Mouse (Mus musculus) kidney, embryonic 15.5 days (tissue): ENCODE measurements around the gene Klf4. TPM values are rescaled to one million over a fixed set of nuclear protein-coding genes. Genes with fewer than 3 reads are reported as not detected.
A peak's percentile ranks its signal among the peaks of the same experiment; 100 is the strongest.

Source experiments
- ATAC-seq: fragments of 200-750 bp; cut with Nextera tagmentation; replicated peaks from 2 replicates; pipeline ENCODE4 v1.8.0; 2017; ENCODE audit warnings: moderate TSS enrichment; ENCODE audit not compliant: low FRiP score
- H3K27ac ChIP-seq: fragments of 300-500 bp; sonication (generic); 2 replicates; pipeline ENCODE4 v1.5.1; 2015; ENCODE audit warnings: mild to moderate bottlenecking, inconsistent platforms
- H3K27me3 ChIP-seq: fragments of 300-500 bp; sonication (generic); 2 replicates; pipeline ENCODE4 v1.6.1; 2015; ENCODE audit warnings: inconsistent platforms
- H3K36me3 ChIP-seq: fragments of 300-500 bp; sonication (generic); 2 replicates; pipeline ENCODE4 v1.6.1; 2015; ENCODE audit warnings: inconsistent platforms
- H3K4me1 ChIP-seq: fragments of 300-500 bp; sonication (generic); 2 replicates; pipeline ENCODE4 v1.6.1; 2015; ENCODE audit warnings: inconsistent platforms
- H3K4me2 ChIP-seq: fragments of 300-500 bp; sonication (generic); 2 replicates; pipeline ENCODE4 v1.6.1; 2015; ENCODE audit warnings: moderate library complexity, mild to moderate bottlenecking, inconsistent platforms
- H3K4me3 ChIP-seq: fragments of 300-500 bp; sonication (generic); replicated peaks from 2 replicates; pipeline ENCODE4 v1.5.1; 2015; ENCODE audit warnings: mild to moderate bottlenecking, inconsistent platforms
- H3K9ac ChIP-seq: fragments of 300-500 bp; sonication (generic); 2 replicates; pipeline ENCODE4 v1.6.1; 2015; ENCODE audit warnings: mild to moderate bottlenecking, inconsistent platforms
- H3K9me3 ChIP-seq: fragments of 300-500 bp; sonication (generic); replicated peaks from 2 replicates; pipeline ENCODE4 v1.6.1; 2016; ENCODE audit warnings: inconsistent platforms
- WGBS: fragments of 180-500 bp; shearing (Covaris S2); methylation state at CpG from one replicate; pipeline ENCODE4 v1.1.7; 2015; ENCODE audit warnings: mixed read lengths; 5-methylcytosine and 5-hydroxymethylcytosine counted together
- polyA plus RNA-seq: library from polyadenylated mRNA; unstranded; fragments of >200 nt; fragmentation: Nextera tagmentation; extraction: Ambion mirVana; gene quantifications from 2 replicates; pipeline ENCODE4 v1.2.1, GENCODE M21; 2015

Gene Klf4
- polyA plus RNA-seq, 1 experiment from 2014 or later = 5.4 TPM

GRCm38 (mm10) chr4:55516048-55516447 is 16.2 kb downstream of the Klf4 start:
- no peaks in the 10 kb centered on the region for H3K36me3 ChIP-seq
- no peak overlapping the region for H3K4me3 ChIP-seq
- H3K9ac ChIP-seq = no peak overlapping the region
- H3K4me1 ChIP-seq = peaks cover 3% of the 10 kb centered on the region; the same call in 1 of the 2 replicates
- ATAC-seq = no peak
- H3K27me3 ChIP-seq = peaks cover 17% of the 10 kb centered on the region
- H3K4me2 ChIP-seq = no peak overlapping the region
- H3K9me3 ChIP-seq = no peaks in the 10 kb centered on the region
- WGBS = 88% methylated on average over 8 of the region's 8 CpGs
- H3K27ac ChIP-seq = no peak overlapping the region

GRCm38 (mm10) chr4:55514733-55515176 is 17.5 kb downstream of the Klf4 start:
- Histone ChIP-seq H3K27me3 (peaks cover 17% of the 10 kb centered on the region), H3K9ac (peak overlapping the region; percentile 72), H3K9me3 (no peaks in the 10 kb centered on the region), H3K27ac (no peak overlapping the region), H3K4me3 (peak overlapping the region; percentile 65), H3K4me2 (peak overlapping the region; percentile 78), H3K4me1 (peaks cover 3% of the 10 kb centered on the region; the same call in 1 of the 2 replicates), H3K36me3 (no peaks in the 10 kb centered on the region)
- under 1% methylated on average over 39 of the region's 39 CpGs for WGBS
- peak; percentile 98 for ATAC-seq

DNA sequence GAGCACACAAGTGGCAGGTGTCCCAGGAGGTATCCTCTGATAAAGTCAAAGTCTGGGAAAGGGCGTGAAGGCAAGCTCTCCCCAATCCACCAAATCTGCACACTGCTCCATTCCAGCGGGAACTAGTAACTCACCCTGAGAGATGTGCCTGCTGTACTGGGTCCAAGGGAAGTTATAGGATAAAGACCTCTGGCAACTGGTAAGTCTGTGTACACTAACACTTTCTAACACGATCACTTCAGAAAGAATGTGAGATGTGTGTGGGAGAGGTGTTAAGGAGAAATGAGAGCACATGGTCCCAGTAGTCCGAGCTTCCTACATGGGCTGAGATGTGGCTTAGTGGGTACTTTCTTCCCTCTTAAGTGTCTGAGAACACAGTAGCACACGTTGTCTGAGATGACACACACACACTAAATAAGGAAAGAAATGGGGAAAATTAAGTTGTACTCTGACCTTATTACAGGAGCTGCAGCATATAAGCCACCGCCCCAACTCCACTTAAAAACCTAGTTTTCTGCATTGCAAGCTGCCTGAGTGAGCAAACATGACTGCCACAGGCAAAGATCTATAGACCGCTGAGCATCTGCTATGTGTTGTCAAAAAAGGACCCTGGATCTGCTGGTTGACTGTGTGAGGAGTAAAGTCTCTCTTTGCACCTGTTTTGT is 18.5 kb downstream of the Klf4 start:
- Histone ChIP-seq H3K4me2 (no peak overlapping the region), H3K36me3 (no peaks in the 10 kb centered on the region), H3K27me3 (peaks cover 17% of the 10 kb centered on the region), H3K4me1 (peaks cover 3% of the 10 kb centered on the region; the same call in 1 of the 2 replicates), H3K27ac (no peak overlapping the region), H3K9me3 (no peaks in the 10 kb centered on the region), H3K9ac (no peak overlapping the region), H3K4me3 (no peak overlapping the region)
- whole genome bisulfite sequencing = 81% methylated on average over 7 of the region's 7 CpGs
- no peak for ATAC-seq

DNA sequence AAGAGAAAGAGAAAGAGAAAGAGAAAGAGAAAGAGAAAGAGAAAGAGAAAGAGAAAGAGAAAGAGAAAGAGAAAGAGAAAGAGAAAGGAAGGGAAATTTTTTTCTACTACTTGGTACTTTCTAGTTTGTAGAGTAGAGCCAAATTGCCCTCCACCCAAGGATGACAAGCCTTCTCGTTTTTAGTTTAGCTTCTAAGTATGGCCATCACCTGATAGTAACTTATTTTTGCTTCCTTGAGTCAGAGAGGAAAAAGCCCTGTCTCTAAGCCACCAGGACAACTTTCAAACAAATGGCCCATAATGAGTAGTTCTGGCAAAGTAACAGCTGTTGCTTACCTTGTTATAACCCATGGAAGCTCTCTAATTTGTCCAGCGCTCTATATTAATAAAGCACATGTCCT is 20.9 kb downstream of the Klf4 start:
- Histone ChIP-seq H3K9me3 (no peaks in the 10 kb centered on the region), H3K4me1 (peaks cover 3% of the 10 kb centered on the region; the same call in 1 of the 2 replicates), H3K4me2 (no peak overlapping the region), H3K9ac (no peak overlapping the region), H3K27me3 (peaks cover 14% of the 10 kb centered on the region), H3K36me3 (no peaks in the 10 kb centered on the region), H3K27ac (no peak overlapping the region), H3K4me3 (no peak overlapping the region)
- 76% methylated on average over 2 of the region's 2 CpGs for WGBS
- no peak for ATAC-seq

DNA sequence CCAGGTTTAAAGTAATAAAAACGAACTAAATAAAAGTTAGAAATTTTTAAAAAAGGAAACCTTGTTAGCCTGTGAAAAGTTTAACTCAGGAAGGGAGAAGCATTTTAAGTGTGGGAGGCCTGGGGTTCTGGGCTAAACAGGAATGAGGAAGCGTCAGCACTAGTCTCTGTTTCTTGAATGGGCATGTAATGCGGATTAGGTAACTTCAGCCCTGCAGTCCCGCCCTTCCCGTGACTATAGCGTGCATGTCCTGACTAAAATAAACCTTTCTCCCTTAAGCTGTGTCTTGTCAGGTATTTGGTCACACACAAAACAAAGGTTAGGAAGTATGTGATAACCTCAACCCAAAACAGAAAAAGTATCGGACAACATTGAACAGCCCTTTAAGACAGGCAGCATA is 23.6 kb downstream of the Klf4 start:
- no peak overlapping the region for H3K27ac ChIP-seq
- H3K9me3 ChIP-seq = no peaks in the 10 kb centered on the region
- no peak overlapping the region for H3K4me3 ChIP-seq
- 86% methylated on average over 7 of the region's 7 CpGs for WGBS
- H3K4me2 ChIP-seq = no peak overlapping the region
- ATAC-seq = no peak
- no peaks in the 10 kb centered on the region for H3K36me3 ChIP-seq
- H3K4me1 ChIP-seq = no peaks in the 10 kb centered on the region
- peaks cover 9% of the 10 kb centered on the region for H3K27me3 ChIP-seq
- H3K9ac ChIP-seq = no peak overlapping the region

GRCm38 (mm10) chr4:55498621-55499020 is 33.6 kb downstream of the Klf4 start:
- 65% methylated on average over 1 of the region's 1 CpGs for WGBS
- no peak for ATAC-seq
- Histone ChIP-seq H3K9me3 (no peaks in the 10 kb centered on the region), H3K4me3 (no peak overlapping the region), H3K4me2 (no peak overlapping the region), H3K36me3 (no peaks in the 10 kb centered on the region), H3K4me1 (no peaks in the 10 kb centered on the region), H3K27ac (no peak overlapping the region), H3K9ac (no peak overlapping the region), H3K27me3 (no peaks in the 10 kb centered on the region)

DNA sequence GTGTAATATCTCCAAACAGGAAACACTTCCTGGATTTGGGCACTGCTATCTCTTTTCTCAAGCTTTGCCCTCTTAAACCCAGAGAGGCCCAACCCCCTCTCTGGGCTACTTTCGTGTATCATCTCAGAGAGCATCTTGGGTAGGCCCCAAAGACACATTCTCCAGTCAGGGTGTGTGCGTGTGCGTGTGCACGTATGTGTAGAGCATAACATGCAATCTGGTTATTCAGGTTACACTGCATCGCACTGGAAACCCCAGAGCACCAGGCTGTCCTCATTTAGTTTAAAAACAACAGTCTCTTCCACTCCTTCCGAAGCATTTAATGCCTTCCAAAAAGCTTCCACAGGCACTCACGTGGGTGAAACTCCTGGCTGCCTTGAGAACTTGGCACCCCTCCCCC is 35.9 kb downstream of the Klf4 start:
- H3K27me3 ChIP-seq = no peaks in the 10 kb centered on the region
- no peak for ATAC-seq
- no peaks in the 10 kb centered on the region for H3K36me3 ChIP-seq
- H3K4me1 ChIP-seq = no peaks in the 10 kb centered on the region
- WGBS = 80% methylated on average over 7 of the region's 7 CpGs
- H3K9me3 ChIP-seq = no peaks in the 10 kb centered on the region
- H3K9ac ChIP-seq = no peak overlapping the region
- no peak overlapping the region for H3K4me2 ChIP-seq
- H3K27ac ChIP-seq = no peak overlapping the region
- H3K4me3 ChIP-seq = no peak overlapping the region

DNA sequence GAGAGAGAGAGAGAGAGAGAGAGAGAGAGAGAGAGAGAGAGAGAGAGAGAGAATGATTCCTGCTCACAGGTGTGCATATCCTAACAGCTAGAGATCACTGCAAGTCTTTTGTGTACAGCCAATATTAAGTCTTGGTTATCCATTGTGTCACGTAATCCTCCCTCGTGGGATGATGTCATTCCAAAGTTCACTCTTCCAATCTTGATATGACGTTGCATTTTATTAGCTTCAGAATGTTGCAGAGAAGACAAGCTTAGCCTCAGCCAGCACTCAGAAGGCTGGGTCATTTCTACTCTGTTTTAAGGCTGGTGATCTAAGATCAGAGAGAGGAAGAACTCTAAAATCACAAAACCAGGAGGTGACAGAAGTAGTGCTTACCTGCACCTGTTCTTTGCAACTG is 39.0 kb downstream of the Klf4 start:
- no peaks in the 10 kb centered on the region for H3K27me3 ChIP-seq
- no peak overlapping the region for H3K4me2 ChIP-seq
- WGBS = 78% methylated on average over 3 of the region's 3 CpGs
- H3K4me1 ChIP-seq = no peaks in the 10 kb centered on the region
- no peaks in the 10 kb centered on the region for H3K36me3 ChIP-seq
- H3K9ac ChIP-seq = no peak overlapping the region
- no peak for ATAC-seq
- H3K27ac ChIP-seq = no peak overlapping the region
- no peak overlapping the region for H3K4me3 ChIP-seq
- H3K9me3 ChIP-seq = no peaks in the 10 kb centered on the region

DNA sequence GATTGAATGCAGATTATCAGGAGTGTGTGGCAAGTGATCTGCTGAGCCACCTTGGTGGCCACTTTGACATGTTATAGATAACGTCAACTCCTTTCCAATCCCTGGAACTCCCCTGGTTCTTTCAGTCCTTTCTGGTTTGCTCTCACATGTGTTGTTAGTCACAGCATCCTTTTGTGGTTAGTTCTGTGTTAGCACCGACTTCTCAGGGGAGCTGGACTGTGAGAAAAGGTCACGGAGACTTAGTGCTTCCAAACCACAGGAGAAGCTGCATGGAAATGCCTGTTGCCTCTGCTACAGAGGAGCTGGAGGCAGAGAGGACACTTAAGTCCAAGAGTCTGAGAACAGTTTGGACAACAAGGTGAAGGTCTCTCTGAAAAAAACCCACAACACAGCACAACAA is 42.9 kb downstream of the Klf4 start:
- no peak overlapping the region for H3K4me2 ChIP-seq
- H3K27me3 ChIP-seq = no peaks in the 10 kb centered on the region
- ATAC-seq = no peak
- WGBS = 79% methylated on average over 3 of the region's 3 CpGs
- no peaks in the 10 kb centered on the region for H3K36me3 ChIP-seq
- H3K4me3 ChIP-seq = no peak overlapping the region
- H3K27ac ChIP-seq = no peak overlapping the region
- H3K9me3 ChIP-seq = no peaks in the 10 kb centered on the region
- no peak overlapping the region for H3K9ac ChIP-seq
- H3K4me1 ChIP-seq = no peaks in the 10 kb centered on the region

DNA sequence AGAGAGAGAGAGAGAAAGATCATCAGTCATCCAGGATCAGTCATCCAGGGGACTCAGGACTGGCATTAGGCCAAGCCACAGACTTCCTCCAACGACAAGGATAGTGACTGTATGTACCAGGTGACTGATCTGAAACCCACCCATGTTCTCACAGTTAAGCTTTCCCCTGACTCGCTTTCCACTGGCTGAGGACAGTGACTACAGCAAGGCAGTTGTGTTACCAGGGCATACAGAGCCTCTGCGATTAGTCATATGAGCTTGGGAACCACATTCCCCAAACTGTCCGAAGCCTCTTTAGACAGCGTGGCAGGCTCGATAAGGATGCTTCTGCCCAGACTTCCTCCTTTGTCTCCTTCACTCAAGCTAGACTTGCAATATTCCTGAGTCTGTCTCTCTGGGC is 43.7 kb downstream of the Klf4 start:
- no peak for ATAC-seq
- H3K27me3 ChIP-seq = no peaks in the 10 kb centered on the region

GRCm38 (mm10) chr4:55480322-55480767 is 51.9 kb downstream of the Klf4 start:
- peak overlapping the region; percentile 34; the same call in 1 of the 2 replicates for H3K9ac ChIP-seq
- WGBS = 13% methylated on average over 25 of the region's 25 CpGs
- ATAC-seq = peak; percentile 79
- peak overlapping the region; percentile 27 for H3K4me3 ChIP-seq
- no peaks in the 10 kb centered on the region for H3K9me3 ChIP-seq
- peaks cover 14% of the 10 kb centered on the region for H3K4me1 ChIP-seq
- H3K27me3 ChIP-seq = no peaks in the 10 kb centered on the region
- no peak overlapping the region for H3K27ac ChIP-seq
- no peaks in the 10 kb centered on the region for H3K36me3 ChIP-seq
- peak overlapping the region; percentile 63 for H3K4me2 ChIP-seq

More for the DNA sequence above, 43.7 kb downstream of the Klf4 start:
- no peaks in the 10 kb centered on the region for H3K9me3 ChIP-seq
- no peak overlapping the region for H3K9ac ChIP-seq
- H3K36me3 ChIP-seq = no peaks in the 10 kb centered on the region
- no peak overlapping the region for H3K27ac ChIP-seq
- H3K4me1 ChIP-seq = no peaks in the 10 kb centered on the region
- WGBS = 77% methylated on average over 6 of the region's 6 CpGs
- no peak overlapping the region for H3K4me3 ChIP-seq
- H3K4me2 ChIP-seq = no peak overlapping the region

GRCm38 (mm10) chr4:55478333-55478732 is 53.9 kb downstream of the Klf4 start:
- no peak for ATAC-seq
- Histone ChIP-seq H3K36me3 (no peaks in the 10 kb centered on the region), H3K4me1 (peaks cover 14% of the 10 kb centered on the region), H3K27ac (no peak overlapping the region), H3K4me2 (no peak overlapping the region), H3K4me3 (no peak overlapping the region), H3K9ac (no peak overlapping the region), H3K27me3 (no peaks in the 10 kb centered on the region), H3K9me3 (no peaks in the 10 kb centered on the region)
- WGBS = 51% methylated on average over 5 of the region's 5 CpGs

DNA sequence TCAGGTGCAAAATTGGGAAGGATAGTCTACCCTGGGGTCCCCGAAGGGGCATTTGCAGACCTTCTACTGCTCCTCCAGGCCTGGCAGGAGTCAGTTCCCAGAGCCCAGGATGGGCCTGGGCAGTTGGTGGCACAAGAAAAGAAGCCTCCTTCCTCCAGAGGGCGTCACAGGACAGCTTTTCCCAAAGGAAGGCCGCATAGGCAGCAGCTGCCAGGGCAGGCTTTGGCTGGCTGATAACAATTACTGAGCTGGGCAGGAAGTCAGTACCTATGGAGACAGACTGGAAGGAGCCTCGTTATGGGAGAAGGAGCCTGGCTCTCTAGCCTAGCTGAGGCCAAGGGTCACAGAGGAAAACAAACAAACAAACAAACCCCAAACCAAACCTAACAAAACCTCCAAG is 54.3 kb downstream of the Klf4 start:
- ATAC-seq = no peak
- Histone ChIP-seq H3K36me3 (no peaks in the 10 kb centered on the region), H3K27me3 (no peaks in the 10 kb centered on the region), H3K4me3 (no peak overlapping the region), H3K9me3 (no peaks in the 10 kb centered on the region), H3K9ac (no peak overlapping the region), H3K4me2 (no peak overlapping the region), H3K4me1 (peaks cover 14% of the 10 kb centered on the region), H3K27ac (no peak overlapping the region)
- WGBS = 37% methylated on average over 4 of the region's 4 CpGs
